Mouse (Mus musculus): ENCODE data around the gene Fam126b.

- TF ChIP-seq CTCF (IDR thresholded peaks at IDR 0.05; ENCODE audit: low read depth): no peak
- TF ChIP-seq EP300 (optimal IDR thresholded peaks at IDR 0.05): no peak
These were observed 27.7 kb upstream of the Fam126b start for GRCm38 (mm10) chr1:58613786-58614185.

All from stomach, postnatal 0 days (tissue).